Mouse (Mus musculus) megakaryocyte, embryonic 14.5 days (primary cell): ENCODE measurements around the gene Mxra8.

ENCODE experiments used
- FLI1 ChIP-seq: IDR thresholded peaks from 2 replicates; pipeline ENCODE4 v1.6.1; 2012; ENCODE audit warnings: low read length, inconsistent platforms, mixed read lengths
- GATA1 ChIP-seq: IDR thresholded peaks from 3 replicates; pipeline ENCODE4 v1.6.1; 2012; ENCODE audit warnings: mixed read lengths, low read length, inconsistent platforms, borderline replicate concordance

DNA sequence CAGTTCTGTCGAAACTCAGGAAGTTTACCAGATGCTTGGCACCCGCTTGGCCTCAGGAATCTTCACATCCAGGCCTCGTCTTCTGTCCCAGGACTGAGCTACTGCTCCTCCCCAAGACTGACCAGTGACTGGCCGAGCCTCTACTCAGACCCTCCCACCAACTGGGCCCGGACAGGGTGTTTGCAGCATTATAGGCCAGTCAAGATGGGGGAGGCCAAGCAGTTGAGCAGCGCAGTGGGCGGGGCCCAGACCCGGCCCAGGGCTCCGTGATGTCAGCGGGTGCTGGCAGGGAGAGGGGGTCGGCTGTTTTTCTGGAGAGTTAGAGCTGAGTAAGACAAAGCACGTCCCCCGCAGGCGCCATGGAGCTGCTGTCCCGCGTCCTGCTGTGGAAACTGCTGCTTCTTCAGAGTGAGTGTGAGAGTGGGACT lies at the start of gene Mxra8:
- TF ChIP-seq GATA1 (no peak), FLI1 (no peak)
